23 mouse cellular contexts compared by ENCODE assay signal in the genomic region with DNA sequence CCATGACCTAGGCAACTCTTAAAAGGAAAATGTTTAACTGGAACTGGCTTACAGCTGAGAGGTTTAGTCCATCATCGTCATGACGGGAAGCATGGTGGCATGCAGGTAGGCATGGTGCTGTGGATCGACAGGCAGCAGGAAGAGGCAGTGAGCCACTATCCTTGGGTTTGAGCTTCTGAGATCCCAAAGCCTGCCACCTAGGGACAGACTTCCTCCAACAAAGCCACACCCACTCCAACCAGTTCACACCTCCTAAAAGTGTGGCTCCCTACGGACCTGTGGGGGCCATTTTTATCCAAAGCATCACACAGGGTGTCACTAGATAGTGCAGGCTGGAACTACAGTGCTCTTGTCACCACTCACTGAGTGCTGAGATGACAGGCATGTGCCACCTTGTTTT. TPM values are rescaled to one million over a fixed set of nuclear protein-coding genes. Genes with fewer than 3 reads are reported as not detected.
DNase-seq lines count a peak whose midpoint lies in the region; ATAC-seq and TF ChIP-seq lines count a peak whose summit lies in the region.
"Had no signal": no experiment of that assay in that cellular context is flagged by ENCODE, and none has a peak within 500 bp of the region (broad histone marks: within the 10 kb centered on the region; RNA-seq: fewer than 3 reads in every experiment).

No protein-coding gene starts in this region.

- no peak for ATAC-seq in liver, embryonic 14.5 days (ENCODE audit: insufficient read depth)
- no peak for ATAC-seq in liver, embryonic 11.5 days (replicated peaks; ENCODE audit: low FRiP score)
- ATAC-seq: CD4-positive, CD25-positive, alpha-beta regulatory T cell, adult 4 months; forebrain, embryonic 13.5 days; forebrain, embryonic 16.5 days; hindbrain, embryonic 16.5 days had no signal

- H3K4me3 ChIP-seq in liver, embryonic 14.5 days (ENCODE audit: insufficient read depth in 1 of 2, low read depth in 2 of 2, low read length in 2 of 2): no peak overlapping the region
- H3K4me3 ChIP-seq in liver, embryonic 11.5 days (ENCODE audit: low read depth, low read length): no peak overlapping the region
- H3K4me3 ChIP-seq: forebrain, embryonic 10.5 days; forebrain, embryonic 13.5 days; heart, adult 2 months; heart, embryonic 12.5 days; heart, embryonic 15.5 days; hindbrain, embryonic 10.5 days; hindbrain, embryonic 13.5 days had no signal

- TF ChIP-seq EP300 in liver, embryonic 14.5 days (IDR thresholded peaks at IDR 0.05; ENCODE audit: low read depth): no peak

- no peak overlapping the region for H3K27ac ChIP-seq in liver, embryonic 14.5 days
- H3K27ac ChIP-seq in liver, embryonic 11.5 days (ENCODE audit: low read depth, low read length): no peak overlapping the region
- H3K27ac ChIP-seq: forebrain, embryonic 10.5 days; forebrain, embryonic 13.5 days; heart, adult 2 months; heart, embryonic 15.5 days; hindbrain, embryonic 10.5 days; hindbrain, embryonic 13.5 days had no signal

- no peak overlapping the region for H3K4me2 ChIP-seq in liver, embryonic 14.5 days (ENCODE audit: low read depth)
- H3K4me2 ChIP-seq in liver, embryonic 11.5 days: no peak overlapping the region
- H3K4me2 ChIP-seq: forebrain, embryonic 13.5 days; heart, embryonic 12.5 days; heart, embryonic 15.5 days; hindbrain, embryonic 13.5 days had no signal

- H3K9ac ChIP-seq in liver, embryonic 14.5 days (replicated peaks): no peak overlapping the region
- no peak overlapping the region for H3K9ac ChIP-seq in liver, embryonic 11.5 days (ENCODE audit: low read depth, low read length)
- H3K9ac ChIP-seq: forebrain, embryonic 13.5 days; heart, embryonic 12.5 days; heart, embryonic 15.5 days; hindbrain, embryonic 13.5 days had no signal

- WGBS in liver, embryonic 14.5 days (ENCODE audit: insufficient replicate concordance): 62% methylated on average over 4 of the region's 4 CpGs
- 72% methylated on average over 4 of the region's 4 CpGs for WGBS in liver, embryonic 11.5 days

- no peaks in the 10 kb centered on the region for H3K27me3 ChIP-seq in liver, embryonic 14.5 days (ENCODE audit: control insufficient read depth, insufficient read depth, low read length)
- H3K27me3 ChIP-seq in liver, embryonic 11.5 days (replicated peaks; ENCODE audit: control insufficient read depth, insufficient read depth, low read length): no peaks in the 10 kb centered on the region
- H3K27me3 ChIP-seq: forebrain, embryonic 13.5 days; heart, embryonic 15.5 days; hindbrain, embryonic 13.5 days had no signal

- H3K9me3 ChIP-seq in liver, embryonic 14.5 days (ENCODE audit: control insufficient read depth, low read length): no peaks in the 10 kb centered on the region
- no peaks in the 10 kb centered on the region for H3K9me3 ChIP-seq in liver, embryonic 11.5 days (ENCODE audit: control insufficient read depth, low read length)
- H3K9me3 ChIP-seq: forebrain, embryonic 10.5 days; forebrain, embryonic 13.5 days; heart, embryonic 12.5 days; heart, embryonic 15.5 days; hindbrain, embryonic 10.5 days; hindbrain, embryonic 13.5 days had no signal

- TF ChIP-seq CTCF in liver, embryonic 14.5 days (IDR thresholded peaks at IDR 0.05; ENCODE audit: low read depth): peak; percentile 26; the same call in 1 of the 2 replicates

- no peaks in the 10 kb centered on the region for H3K36me3 ChIP-seq in liver, embryonic 14.5 days (replicated peaks; ENCODE audit: control insufficient read depth, insufficient read depth, low read depth)
- H3K36me3 ChIP-seq in liver, embryonic 11.5 days (ENCODE audit: control insufficient read depth, insufficient read depth, low read length): no peaks in the 10 kb centered on the region
- H3K36me3 ChIP-seq: forebrain, embryonic 10.5 days; heart, embryonic 12.5 days; heart, embryonic 15.5 days; hindbrain, embryonic 10.5 days; hindbrain, embryonic 13.5 days had no signal

- peaks cover 19 to 30% of the 10 kb centered on the region in 2 experiments for H3K4me1 ChIP-seq in liver, embryonic 14.5 days (replicated peaks; ENCODE audit: control insufficient read depth in 2 of 2, insufficient read depth in 2 of 2, low read length in 1 of 2)
- H3K4me1 ChIP-seq in liver, embryonic 11.5 days (replicated peaks; ENCODE audit: control insufficient read depth, insufficient read depth, low read length): peaks cover 8% of the 10 kb centered on the region; the same call in 1 of the 2 replicates
- H3K4me1 ChIP-seq: heart, embryonic 12.5 days; heart, embryonic 15.5 days had no signal

- no peak for DNase-seq in liver, embryonic 14.5 days (ENCODE audit: low read depth in 3 of 3, low spot score in 3 of 3)
- no peak for DNase-seq in liver, embryonic 11.5 days (ENCODE audit: low spot score)
- DNase-seq in ES-CJ7 (ENCODE audit: low read depth, low spot score) (peak; percentile 52), R1 (ENCODE audit: low read depth, low spot score) (peak; percentile 55)
- DNase-seq in spleen, adult 12 weeks (ENCODE audit: low spot score): no peak
- no peak for DNase-seq in left cerebral cortex, adult 9 months (ENCODE audit: low spot score in 2 of 2)
- DNase-seq: adrenal gland, adult 2 months; adrenal gland, postnatal 14 days; cerebellum, adult 9-10 months; gastrocnemius, postnatal 10 days; gastrocnemius, postnatal 36 days; heart, adult 2 months; heart, postnatal 10 days; heart, postnatal 36 days had no signal

RNA-seq across cellular contexts. Expression of a gene that starts 31.8 kb away (rescaled TPM):
- 1.9 and 2.2 TPM in 2 replicates for polyA plus RNA-seq in liver, embryonic 14.5 days (2012; rRNA removed)
- 2.1 and 2.6 TPM in 2 replicates for polyA plus RNA-seq in liver, embryonic 14.5 days (2014; fragmentation: Nextera tagmentation; extraction: Ambion mirVana)
- polyA plus RNA-seq in liver, embryonic 11.5 days (2014; fragmentation: Nextera tagmentation; extraction: Ambion mirVana): 2.1 and 2.3 TPM in 2 replicates
- polyA plus RNA-seq: CD4-positive, CD25-positive, alpha-beta regulatory T cell, adult 4 months had no signal

Comparison
In these comparisons a context has a peak if more than half of its experiments do, and no peak if none do; other contexts are left out.
1. DNase-seq: peak in ES-CJ7 (single experiment) and R1 (single experiment); none in liver, embryonic 14.5 days (0 of 3), liver, embryonic 11.5 days (single experiment), spleen, adult 12 weeks (single experiment) and left cerebral cortex, adult 9 months (0 of 2).